Mouse (Mus musculus) granulocyte monocyte progenitor cell, adult 5-6 weeks (primary cell): ENCODE measurements around the gene Mybphl. TPM values are rescaled to one million over a fixed set of nuclear protein-coding genes. Genes with fewer than 3 reads are reported as not detected.

Experiments
- ATAC-seq: replicated peaks from 2 replicates; pipeline ENCODE4 v1.8.0; 2016; ENCODE audit warnings: mild to moderate bottlenecking, moderate TSS enrichment, inconsistent platforms; ENCODE audit not compliant: poor library complexity, severe bottlenecking
- total RNA-seq, 2 experiments: library from RNA; stranded (forward) in 1 of 2; stranded (reverse) in 1 of 2; fragments of 200-712, 200-1000 nt in 1 of 2; fragments of >200 nt in 1 of 2; fragmentation: Nextera tagmentation in 1 of 2; gene quantifications; 2 replicates each; pipeline ENCODE4 v1.2.3; 2014 to 2017

The Mybphl gene
- not detected in 2 replicates for total RNA-seq (2014; fragmentation: Nextera tagmentation)
- total RNA-seq (2017) = not detected in 2 replicates

DNA sequence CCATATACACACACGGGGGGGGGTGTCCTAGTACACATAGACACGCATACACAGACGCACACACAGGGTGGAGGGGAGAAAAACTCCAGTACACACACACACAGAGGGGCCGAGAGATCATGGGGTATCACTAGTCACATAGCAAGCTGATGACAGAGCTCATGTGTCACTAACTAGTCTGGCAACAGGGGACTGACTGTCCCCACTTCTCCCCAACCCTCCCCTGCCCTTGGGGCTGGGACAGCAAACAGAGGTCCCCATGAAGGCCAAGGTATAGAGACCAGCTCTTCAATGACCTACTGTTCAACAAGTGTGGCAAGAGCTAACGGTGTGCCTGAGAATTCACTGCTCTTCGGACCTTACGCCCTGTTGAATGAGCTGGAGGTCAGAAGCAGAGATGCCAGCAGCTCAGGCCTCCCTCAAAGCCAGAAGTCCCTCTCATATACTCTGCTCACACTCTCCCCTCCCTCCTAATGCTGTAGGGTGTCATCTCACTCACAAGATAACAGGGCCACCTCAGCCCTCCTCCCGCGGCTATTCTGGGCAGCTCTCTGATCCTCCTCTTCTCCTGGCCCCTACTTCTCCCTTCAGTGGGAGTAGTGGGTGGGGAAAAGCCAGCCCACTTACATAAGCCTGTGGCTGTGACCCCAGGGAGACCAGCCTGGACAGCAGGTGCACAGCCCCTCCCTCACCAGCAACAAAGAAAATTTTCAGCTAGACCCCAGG lies at the start of gene Mybphl:
TSS of gene Mybphl (plus strand) at position 642 of the 726 bp plus-strand sequence.
- no peak for ATAC-seq

DNA sequence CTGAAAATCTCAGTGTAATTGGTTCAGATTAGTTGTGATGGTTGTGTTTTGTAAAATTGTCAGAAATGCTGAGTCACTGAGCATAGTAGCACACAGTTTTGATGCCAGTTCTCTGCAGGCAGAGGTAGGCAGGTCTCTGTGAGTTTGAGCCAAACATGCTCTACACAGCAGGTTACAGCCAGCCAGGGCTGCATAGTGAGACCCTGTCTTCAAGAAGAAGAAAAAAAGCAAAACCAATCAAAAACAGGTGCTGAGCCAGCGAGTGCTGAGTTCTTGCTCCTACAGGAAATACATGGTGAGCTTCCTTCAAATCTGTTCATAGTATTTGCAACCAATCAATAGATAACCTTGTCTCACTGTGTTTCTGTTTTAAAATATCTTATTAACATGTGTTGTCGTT lies 46.2 kb upstream of the Mybphl start:
- no peak for ATAC-seq

DNA sequence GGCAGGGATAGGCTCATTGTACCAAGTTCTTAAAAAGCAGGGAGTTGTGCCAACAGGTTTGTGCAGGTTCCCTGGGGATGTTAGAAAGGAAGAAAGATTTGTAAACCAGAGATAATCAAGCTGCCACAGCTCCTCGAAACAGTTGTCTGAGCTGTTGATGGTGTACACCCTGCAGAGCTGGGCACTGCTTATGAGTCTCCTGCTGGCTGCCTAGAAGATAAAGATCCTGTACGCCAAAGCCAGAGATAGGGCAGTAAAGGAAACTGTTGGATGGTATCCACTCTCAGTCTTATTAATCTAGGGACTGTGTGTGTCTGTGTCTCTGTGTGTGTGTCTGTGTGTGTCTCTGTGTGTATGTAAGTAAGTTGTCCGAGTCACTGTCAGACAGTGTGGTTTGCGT lies 43.0 kb upstream of the Mybphl start:
- ATAC-seq = no peak

DNA sequence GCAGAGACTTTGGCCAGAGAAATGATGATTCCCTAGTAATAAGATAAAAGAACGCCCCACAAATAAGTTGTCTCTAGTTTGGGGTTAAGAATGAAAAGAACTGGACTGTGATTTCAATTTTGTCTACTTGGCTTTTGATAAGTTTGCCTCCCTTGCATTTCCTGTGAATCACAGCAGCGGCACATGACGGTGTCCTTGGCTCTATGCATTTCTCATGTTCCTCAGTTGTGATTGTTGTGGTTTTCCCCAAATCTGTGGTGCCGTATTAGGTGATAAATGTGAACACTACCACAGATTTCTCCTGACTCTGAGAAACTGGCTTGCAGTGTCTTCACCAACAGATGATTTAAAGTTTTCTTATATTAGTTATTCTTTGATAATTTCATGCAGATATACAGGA lies 42.6 kb upstream of the Mybphl start:
- ATAC-seq = no peak

DNA sequence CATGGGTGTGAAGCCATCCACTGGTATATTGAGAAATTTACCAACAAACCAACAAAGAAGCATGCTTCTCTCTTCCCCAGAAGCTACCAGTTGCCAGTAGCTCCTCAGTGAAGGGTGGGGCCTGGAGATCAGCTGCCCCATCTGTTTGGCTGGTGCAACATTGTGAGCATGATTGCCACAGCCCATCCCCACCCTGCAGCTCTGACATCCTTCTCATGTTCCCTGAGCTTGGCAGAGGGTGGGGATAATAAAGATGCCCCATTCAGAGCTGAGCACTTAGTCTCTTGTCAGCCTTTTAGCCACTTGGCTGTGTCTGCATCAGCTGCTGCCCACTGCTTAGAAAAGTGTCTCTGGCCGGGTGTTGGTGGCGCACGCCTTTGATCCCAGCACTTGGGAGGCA lies 41.7 kb upstream of the Mybphl start:
- peak; percentile 89 for ATAC-seq

DNA sequence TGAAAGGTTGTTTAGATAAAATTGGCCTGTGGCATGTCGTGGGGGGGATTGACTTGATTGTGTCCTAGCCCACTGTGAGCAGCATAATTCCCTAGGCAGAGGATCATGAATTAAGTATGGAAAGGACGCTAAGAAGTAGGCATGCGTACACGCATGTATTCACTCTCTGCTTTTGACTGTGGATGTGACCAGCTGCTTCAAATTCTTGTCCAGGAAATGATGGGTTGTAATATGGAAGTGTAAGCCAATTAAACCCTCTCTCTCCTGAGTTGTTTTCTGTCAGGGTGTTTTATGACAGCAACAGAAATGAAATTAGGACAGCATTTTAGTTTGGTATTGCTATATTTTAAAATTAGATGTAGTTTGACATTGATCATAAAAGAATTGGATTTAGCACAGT lies 39.9 kb upstream of the Mybphl start:
- no peak for ATAC-seq

DNA sequence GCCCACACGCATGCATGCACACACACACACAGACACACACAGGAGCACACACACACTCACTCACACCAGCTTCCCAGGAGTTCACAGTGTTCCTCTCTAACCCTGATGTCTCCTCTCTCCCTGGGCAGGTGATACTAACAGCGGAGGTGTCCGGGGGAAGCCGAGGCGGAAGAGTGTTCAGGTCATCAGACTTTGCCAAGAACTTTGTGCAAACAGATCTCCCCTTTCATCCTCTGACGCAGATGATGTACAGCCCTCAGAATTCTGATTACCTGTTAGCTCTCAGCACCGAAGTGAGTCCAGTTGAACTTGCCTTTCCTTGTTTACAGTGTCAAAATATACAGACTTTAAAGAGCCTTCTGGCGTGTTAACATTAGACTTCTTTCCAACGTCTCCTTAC lies 39.2 kb upstream of the Mybphl start:
- no peak for ATAC-seq

DNA sequence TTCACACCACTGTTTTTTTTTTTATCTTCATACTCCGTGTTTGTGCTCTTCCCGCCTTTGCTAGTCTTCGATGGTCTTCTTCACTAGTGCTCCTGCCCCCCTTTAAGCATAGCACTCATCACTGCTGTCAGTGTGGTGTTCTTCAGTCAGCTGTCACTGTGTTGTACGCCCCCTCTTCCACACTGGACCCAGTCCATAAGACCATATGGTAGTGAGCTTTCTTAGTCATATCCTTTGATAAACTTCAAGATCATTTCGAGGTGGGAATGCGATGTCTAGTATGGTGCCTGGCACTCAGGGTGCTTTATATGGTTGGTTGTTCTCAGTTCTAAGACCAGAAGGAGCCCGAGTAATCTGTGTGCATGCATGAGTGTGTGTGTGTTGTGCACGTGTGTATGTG lies 37.4 kb upstream of the Mybphl start:
- no peak for ATAC-seq

DNA sequence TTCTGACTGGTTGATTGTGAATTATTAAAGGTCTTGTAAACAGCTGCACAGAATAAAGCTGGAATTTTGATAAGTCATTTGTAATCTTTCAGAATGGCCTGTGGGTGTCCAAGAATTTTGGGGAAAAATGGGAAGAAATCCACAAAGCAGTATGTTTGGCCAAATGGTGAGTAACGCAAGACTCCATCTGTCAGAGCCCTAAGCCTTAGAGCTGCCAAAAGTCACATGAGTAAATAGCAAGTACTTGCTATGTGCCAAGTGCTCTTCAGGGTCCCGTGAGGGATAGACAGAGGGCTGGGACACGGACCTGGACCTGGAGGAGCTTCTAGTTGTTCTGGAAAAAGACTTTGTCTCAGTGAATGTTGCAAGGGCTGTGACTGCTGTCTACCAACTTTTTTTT lies 36.8 kb upstream of the Mybphl start:
- no peak for ATAC-seq

DNA sequence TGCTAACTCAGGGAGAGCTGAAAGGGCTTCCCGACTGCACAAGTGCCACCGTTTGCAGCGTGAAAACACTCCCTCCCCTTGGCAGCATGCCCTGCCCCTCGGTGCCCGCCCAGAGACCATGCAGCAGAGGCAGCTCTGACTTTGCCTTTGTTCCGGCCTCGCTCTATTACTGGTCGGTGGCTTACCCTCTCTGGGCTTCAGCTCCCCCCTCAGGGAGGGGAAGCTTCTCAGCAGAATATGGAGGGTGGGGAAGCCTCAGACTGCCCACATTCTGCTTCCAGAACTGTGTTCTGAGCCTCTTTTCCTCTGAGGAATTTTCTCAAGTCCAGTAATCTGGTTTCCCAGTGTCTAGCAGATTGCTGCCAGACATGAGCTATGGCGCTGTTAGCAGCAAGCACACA lies 36.3 kb upstream of the Mybphl start:
- peak; percentile 46; the same call in 1 of the 2 replicates for ATAC-seq

DNA sequence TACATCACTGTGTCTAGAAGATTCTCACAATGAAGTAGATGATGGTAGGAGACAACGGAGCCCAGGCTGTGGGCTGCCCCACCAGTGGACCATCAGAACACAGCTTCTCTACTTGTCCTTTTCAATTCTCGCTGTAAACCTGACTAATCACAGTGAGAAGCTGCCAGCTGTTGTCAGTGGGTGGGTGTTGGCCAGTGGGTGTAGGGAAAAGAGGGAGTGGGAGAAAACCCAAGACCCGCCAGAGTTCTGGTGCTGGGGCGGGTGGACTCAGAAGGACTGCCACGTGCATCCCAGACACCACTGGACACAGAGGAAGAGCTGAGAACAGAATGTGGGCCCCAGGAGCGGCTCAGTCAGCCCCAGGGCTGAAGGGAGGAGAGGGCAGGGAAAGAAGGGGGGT lies 33.9 kb upstream of the Mybphl start:
- no peak for ATAC-seq

DNA sequence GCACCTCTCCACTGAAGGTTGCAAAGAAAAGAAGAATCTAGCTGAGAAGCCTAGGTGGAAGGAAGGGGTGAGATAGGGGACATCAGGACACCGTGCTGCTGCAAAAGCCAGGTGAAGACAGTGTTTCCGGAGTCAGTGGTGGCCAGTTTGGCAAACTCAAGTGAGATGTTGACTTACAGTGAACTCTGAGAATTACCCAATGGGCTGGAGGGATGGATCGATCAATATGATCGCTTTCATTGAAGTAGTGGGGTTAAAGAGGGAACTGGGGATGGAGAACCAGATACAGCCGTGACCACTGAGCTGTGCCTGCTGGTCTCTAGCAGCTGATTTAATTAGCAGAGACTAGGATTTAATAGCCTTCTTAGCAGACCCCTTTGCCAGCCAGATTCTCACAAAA lies 27.8 kb upstream of the Mybphl start:
- no peak for ATAC-seq

DNA sequence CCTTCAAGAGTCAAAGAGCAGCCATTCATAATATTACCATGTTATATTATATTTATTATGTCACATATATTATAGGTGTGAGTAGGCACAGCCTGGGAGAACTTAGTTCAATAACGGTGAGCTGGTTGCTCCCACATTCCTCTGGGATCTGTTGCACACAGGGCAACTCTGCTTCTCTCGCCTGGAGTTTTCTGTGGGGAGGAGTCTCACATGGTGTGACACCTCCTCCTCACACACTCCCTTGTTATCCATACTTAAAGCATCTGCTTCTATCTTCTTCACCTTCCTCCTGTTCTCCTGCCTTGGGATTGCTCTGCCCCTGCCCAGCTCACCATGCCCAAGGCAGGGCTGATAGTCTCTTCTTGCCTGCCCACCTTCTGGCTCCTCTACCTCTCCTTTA lies 23.7 kb upstream of the Mybphl start:
- ATAC-seq = no peak

DNA sequence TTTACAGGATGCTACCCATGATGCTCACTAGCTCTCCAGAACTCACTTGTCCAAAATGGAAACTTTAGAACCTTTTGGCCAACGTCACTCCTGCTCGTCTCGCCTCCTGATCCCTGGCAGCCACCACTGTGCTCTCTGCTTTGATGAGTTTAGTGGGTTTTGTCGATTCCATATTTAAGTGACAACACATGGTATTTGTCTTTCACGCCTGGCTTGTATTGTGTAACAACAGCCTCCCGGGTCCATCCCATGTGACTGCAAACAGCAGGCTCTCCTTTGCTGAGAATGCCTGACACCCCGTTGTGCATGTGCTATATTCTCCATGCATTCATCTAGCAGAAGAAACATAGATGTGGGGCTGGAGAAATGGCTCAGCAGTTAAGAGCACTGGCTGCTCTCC lies 22.5 kb upstream of the Mybphl start:
- ATAC-seq = no peak

DNA sequence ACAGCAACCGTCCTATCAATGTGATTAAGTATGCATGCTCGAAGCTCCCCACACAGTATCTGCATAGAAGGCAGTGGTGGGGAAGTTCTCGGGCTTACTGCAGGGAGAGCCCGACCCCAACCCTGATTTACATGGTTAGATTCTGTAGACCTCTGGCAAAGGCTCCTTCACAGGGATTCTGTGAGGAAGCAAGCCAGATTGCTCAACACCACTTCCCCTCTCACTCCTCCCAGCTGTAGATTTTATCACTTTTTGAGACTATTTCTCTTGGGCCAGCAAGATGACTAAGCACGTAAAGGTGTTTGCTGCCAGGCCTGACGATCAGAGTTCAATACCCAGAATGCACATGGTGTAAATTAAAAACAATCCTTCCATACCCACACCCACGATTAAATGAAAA lies 18.9 kb upstream of the Mybphl start:
- ATAC-seq = peak; percentile 87

DNA sequence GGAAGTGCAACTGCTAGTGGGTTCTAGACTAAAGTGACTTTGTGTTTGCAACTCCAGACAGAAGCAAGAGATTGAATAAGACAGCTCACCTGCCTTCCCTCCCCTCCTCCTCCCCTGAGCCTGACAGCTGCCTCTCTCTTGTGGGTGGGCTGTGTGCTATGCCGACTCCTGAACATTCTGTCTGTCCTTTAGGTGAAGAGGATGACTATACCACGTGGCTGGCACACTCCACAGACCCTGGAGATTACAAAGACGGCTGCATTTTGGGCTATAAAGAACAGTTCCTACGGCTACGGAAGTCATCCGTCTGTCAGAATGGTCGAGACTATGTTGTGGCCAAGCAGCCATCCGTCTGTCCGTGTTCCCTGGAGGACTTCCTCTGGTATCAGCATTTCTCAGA lies 16.3 kb upstream of the Mybphl start:
- ATAC-seq = peak; percentile 42; the same call in 1 of the 2 replicates

DNA sequence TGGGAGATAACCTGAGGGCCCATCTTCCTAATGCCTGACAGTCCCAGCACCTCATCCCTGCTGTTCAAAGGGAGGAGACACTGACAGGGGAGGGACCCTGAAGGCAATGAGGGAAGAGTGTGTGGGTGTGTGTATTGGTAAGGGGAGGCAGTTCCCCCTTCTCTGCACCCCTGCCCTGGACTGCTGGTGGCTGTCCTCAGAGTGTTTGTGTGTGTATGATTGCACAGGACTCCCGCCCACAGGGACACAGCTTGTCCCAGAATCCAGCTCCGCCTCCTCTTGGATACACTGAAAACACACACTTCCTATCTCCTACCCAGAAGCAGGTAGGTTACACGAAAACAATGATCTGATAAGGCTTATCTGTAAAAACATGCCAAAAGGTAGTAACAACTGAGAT lies 9.5 kb upstream of the Mybphl start:
- ATAC-seq = no peak

DNA sequence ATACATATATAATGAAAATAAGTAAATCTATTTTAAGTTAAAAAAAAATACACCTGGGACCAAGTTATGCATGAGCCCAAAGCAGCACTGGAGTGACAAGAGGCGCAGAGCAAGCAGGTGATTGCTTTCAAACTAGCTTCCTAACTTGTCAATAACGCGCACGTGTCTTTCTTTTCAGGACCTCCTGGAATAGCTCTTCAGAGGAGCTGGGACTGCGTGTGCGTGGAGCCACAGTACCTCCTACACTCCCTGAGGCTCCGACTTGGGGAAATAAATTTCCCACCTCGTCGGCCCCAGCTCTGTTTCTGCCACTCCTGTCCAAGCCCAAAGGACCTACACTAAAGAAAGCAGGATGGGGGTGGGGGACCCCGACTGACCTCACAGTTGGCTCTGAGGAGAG lies 7.7 kb upstream of the Mybphl start:
- no peak for ATAC-seq

DNA sequence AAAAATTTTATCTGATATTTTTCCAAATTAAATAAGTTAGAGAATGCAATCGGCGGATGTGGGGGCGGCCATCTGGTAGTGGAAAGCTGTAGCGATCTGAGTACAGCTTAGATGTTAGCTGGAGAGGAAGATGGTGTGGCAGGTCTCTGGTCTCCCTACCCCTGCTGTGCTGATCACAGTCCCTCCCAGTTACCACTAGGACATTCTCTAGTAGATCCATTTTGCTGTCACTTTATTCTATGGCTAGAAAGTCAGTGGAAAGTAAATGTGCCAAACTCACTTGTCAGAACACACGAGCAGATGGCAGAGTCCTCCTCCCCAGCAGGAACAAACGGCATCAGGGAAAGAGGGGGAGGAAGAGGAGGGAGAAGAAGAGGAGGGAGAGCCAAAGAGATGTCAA lies 6.3 kb upstream of the Mybphl start:
- no peak for ATAC-seq

DNA sequence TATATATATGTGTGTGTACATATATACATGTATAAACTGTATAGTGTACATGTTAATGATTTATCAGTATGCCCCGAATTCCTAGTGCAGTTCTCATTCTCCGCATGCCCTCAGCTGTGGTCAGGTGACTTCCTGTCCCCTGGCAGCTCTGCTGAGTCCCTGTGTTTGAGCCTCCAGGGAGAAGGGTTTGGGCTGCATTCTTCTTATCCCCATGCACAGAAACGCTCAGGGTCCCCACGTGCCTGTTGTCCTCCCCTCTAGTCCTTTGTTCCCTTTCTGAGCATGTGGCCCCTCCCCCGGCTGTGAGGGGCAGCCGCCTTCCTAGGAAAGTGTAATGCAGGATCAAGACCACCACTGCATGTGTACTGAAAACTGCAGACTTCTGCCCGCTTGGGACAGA lies 3.8 kb upstream of the Mybphl start:
- 0 out of 2 replicates have a peak, but pooled peaks have one; percentile 17 for ATAC-seq

DNA sequence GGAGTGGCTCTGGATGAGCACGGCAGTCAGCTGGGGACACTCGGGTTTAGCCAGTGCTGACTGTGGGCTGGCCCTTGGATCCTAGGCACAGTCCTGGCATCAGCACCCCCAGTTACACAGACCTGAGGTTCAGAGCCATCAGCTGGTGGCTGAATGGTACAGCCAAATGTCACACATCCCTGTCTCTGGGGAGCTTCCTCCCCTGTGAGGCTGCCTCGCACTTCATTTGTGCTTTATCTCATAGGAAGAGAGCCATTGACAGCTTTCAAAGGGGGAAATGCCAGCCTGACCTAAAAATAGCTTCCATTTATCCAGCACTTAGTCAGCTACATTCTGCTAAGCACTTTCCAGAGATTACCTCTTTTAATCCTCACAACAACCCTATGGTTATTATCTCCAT lies 1.1 kb upstream of the Mybphl start:
- no peak for ATAC-seq

DNA sequence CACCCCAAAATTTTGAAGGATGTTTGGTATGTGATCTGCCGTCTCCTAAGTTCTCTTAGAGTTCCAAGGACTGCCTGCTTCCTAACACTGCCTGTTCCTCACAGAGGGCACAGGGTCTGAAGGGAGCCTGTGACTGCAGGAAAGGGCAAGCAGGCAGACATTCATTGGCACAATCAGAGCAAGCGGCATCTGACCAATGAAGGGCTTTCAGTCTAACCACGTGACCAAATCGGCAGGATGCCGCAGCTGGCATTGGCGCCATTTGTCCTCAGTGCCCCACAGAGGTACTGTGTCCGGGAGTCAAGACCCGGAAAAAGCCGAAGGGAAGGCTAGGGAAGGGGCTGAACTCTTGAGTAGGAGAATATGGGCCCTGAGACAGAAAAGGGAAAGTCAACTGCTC lies 2.5 kb downstream of the Mybphl start:
- ATAC-seq = no peak

DNA sequence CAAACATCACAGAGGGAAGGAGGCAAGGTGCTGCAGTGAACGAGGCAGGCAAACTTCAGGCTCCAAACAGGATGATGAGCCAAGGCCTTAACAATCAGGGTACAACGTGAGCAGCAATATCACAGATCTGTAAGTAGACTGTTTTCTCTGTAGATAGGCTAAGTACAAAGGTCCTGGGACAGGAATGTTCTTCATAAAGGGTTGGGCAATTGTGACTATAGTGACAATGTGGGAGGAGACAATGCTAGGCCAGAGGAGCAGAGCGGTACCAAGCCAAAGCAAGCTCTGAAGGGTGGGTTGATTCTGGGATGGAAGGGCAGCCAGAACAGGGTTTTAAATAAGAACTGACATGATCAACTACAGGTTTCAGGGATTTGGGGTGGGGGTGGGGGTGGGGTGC lies 3.1 kb downstream of the Mybphl start:
- no peak for ATAC-seq
